Mouse (Mus musculus) intestine, embryonic 15.5 days (tissue): Measurements from ENCODE around the gene Nme3. TPM values are rescaled to one million over a fixed set of nuclear protein-coding genes. Genes with fewer than 3 reads are reported as not detected.
A peak's percentile ranks its signal among the peaks of the same experiment; 100 is the strongest.
"Not testable (repeated sequence)": the region's sequence is repeated elsewhere in the genome, so short reads cannot be mapped to it uniquely, and the experiment has no call there.

Experiments used
- ATAC-seq: fragments of 200-750 bp; cut with Nextera tagmentation; 2 replicates; pipeline ENCODE4 v1.8.0; 2017; ENCODE audit warnings: moderate TSS enrichment, moderate library complexity
- H3K27ac ChIP-seq: fragments of 300-500 bp; sonication (generic); 2 replicates; pipeline ENCODE4 v1.5.1; 2015; ENCODE audit warnings: mild to moderate bottlenecking, inconsistent platforms
- H3K27me3 ChIP-seq: fragments of 300-500 bp; sonication (generic); replicated peaks from 2 replicates; pipeline ENCODE4 v1.6.1; 2015; ENCODE audit warnings: inconsistent platforms
- H3K36me3 ChIP-seq: fragments of 300-500 bp; sonication (generic); 2 replicates; pipeline ENCODE4 v1.6.1; 2015; ENCODE audit warnings: inconsistent platforms
- H3K4me1 ChIP-seq: fragments of 300-500 bp; sonication (generic); replicated peaks from 2 replicates; pipeline ENCODE4 v1.6.1; 2015; ENCODE audit warnings: inconsistent platforms
- H3K4me2 ChIP-seq: fragments of 300-500 bp; sonication (generic); replicated peaks from 2 replicates; pipeline ENCODE4 v1.6.1; 2015; ENCODE audit warnings: mild to moderate bottlenecking, inconsistent platforms
- H3K4me3 ChIP-seq: fragments of 300-500 bp; sonication (generic); replicated peaks from 2 replicates; pipeline ENCODE4 v1.5.1; 2015; ENCODE audit warnings: inconsistent platforms
- H3K9ac ChIP-seq: fragments of 300-500 bp; sonication (generic); 2 replicates; pipeline ENCODE4 v1.6.1; 2015; ENCODE audit warnings: inconsistent platforms
- H3K9me3 ChIP-seq: fragments of 300-500 bp; sonication (generic); 2 replicates; pipeline ENCODE4 v1.6.1; 2016; ENCODE audit warnings: inconsistent platforms
- WGBS: fragments of 180-500 bp; shearing (Covaris S2); methylation state at CpG from one replicate; pipeline ENCODE4 v1.1.7; 2015; 5-methylcytosine and 5-hydroxymethylcytosine counted together
- polyA plus RNA-seq: library from polyadenylated mRNA; unstranded; fragments of >200 nt; fragmentation: Nextera tagmentation; extraction: Ambion mirVana; gene quantifications from 2 replicates; pipeline ENCODE4 v1.2.1, GENCODE M21; 2015

Gene Nme3
- polyA plus RNA-seq, 1 experiment from 2014 or later, result 71.7 TPM

GRCm38 (mm10) chr17:24923246-24923645 lies 26.9 kb downstream of the Nme3 start:
- WGBS, result 86% methylated on average over 1 of the region's 1 CpGs
- no peaks in the 10 kb centered on the region for H3K9me3 ChIP-seq
- no peak overlapping the region for H3K4me2 ChIP-seq
- H3K4me1 ChIP-seq, result no peaks in the 10 kb centered on the region
- no peak for ATAC-seq
- H3K27me3 ChIP-seq, result no peaks in the 10 kb centered on the region
- peaks cover 60% of the 10 kb centered on the region for H3K36me3 ChIP-seq
- no peak overlapping the region for H3K9ac ChIP-seq
- no peak overlapping the region for H3K27ac ChIP-seq
- H3K4me3 ChIP-seq, result no peak overlapping the region

- Histone ChIP-seq H3K9ac (no peak overlapping the region), H3K27me3 (no peaks in the 10 kb centered on the region), H3K9me3 (no peaks in the 10 kb centered on the region), H3K27ac (no peak overlapping the region), H3K36me3 (peaks cover 16% of the 10 kb centered on the region; the same call in 1 of the 2 replicates), H3K4me1 (no peaks in the 10 kb centered on the region), H3K4me2 (no peak overlapping the region), H3K4me3 (no peak overlapping the region)
- ATAC-seq, result no peak
- WGBS, result 77% methylated on average over 1 of the region's 1 CpGs
Measured at GRCm38 (mm10) chr17:24929506-24929905, 33.2 kb downstream of the Nme3 start.

- Histone ChIP-seq H3K4me2 (no peak overlapping the region), H3K36me3 (0 out of 2 replicates have a peak, but pooled peaks cover 6% of the 10 kb centered on the region), H3K9me3 (no peaks in the 10 kb centered on the region), H3K9ac (no peak overlapping the region), H3K4me3 (no peak overlapping the region), H3K4me1 (peaks cover 13% of the 10 kb centered on the region), H3K27ac (no peak overlapping the region), H3K27me3 (no peaks in the 10 kb centered on the region)
- WGBS, result 93% methylated on average over 4 of the region's 4 CpGs
- ATAC-seq, result no peak
Measured at GRCm38 (mm10) chr17:24932431-24932830, 36.1 kb downstream of the Nme3 start.

GRCm38 (mm10) chr17:24933163-24933562 lies 36.9 kb downstream of the Nme3 start:
- no peak for ATAC-seq
- WGBS, result 76% methylated on average over 4 of the region's 4 CpGs
- no peak overlapping the region for H3K27ac ChIP-seq
- peaks cover 13% of the 10 kb centered on the region for H3K4me1 ChIP-seq
- no peaks in the 10 kb centered on the region for H3K27me3 ChIP-seq
- no peak overlapping the region for H3K4me3 ChIP-seq
- H3K9ac ChIP-seq, result no peak overlapping the region
- no peak overlapping the region for H3K4me2 ChIP-seq
- 0 out of 2 replicates have a peak, but pooled peaks cover 3% of the 10 kb centered on the region for H3K36me3 ChIP-seq
- no peaks in the 10 kb centered on the region for H3K9me3 ChIP-seq

- Histone ChIP-seq H3K27me3 (no peaks in the 10 kb centered on the region), H3K9ac (peak overlapping the region; percentile 90; the same call in 1 of the 2 replicates), H3K4me3 (peak overlapping the region; percentile 99; the same call in 1 of the 2 replicates), H3K4me1 (peaks cover 13% of the 10 kb centered on the region), H3K36me3 (no peaks in the 10 kb centered on the region), H3K27ac (no peak overlapping the region), H3K9me3 (no peaks in the 10 kb centered on the region), H3K4me2 (peak overlapping the region; percentile 81)
- 66% methylated on average over 4 of the region's 4 CpGs for WGBS
- no peak for ATAC-seq
Measured at GRCm38 (mm10) chr17:24934926-24935325, 38.6 kb downstream of the Nme3 start.

- Histone ChIP-seq H3K4me3 (peak overlapping the region; percentile 99), H3K9me3 (no peaks in the 10 kb centered on the region), H3K4me1 (peaks cover 13% of the 10 kb centered on the region), H3K27me3 (no peaks in the 10 kb centered on the region), H3K27ac (no peak overlapping the region), H3K9ac (peak overlapping the region; percentile 90), H3K36me3 (no peaks in the 10 kb centered on the region), H3K4me2 (peak overlapping the region; percentile 81)
- no peak for ATAC-seq
Measured at GRCm38 (mm10) chr17:24935666-24936065, 39.4 kb downstream of the Nme3 start.

GRCm38 (mm10) chr17:24936259-24937237 lies 40.2 kb downstream of the Nme3 start, which contains the start of gene Mapk8ip3:
TSS of gene Mapk8ip3 (minus strand) at chr17:24936977.
- Histone ChIP-seq H3K4me3 (peak within 1 kb of the TSS; percentile 99), H3K27ac (peak within 1 kb of the TSS; percentile 67), H3K36me3 (no peaks in the 10 kb centered on the region), H3K4me1 (peaks cover 13% of the 10 kb centered on the region), H3K27me3 (no peaks in the 10 kb centered on the region), H3K4me2 (peak within 1 kb of the TSS; percentile 81), H3K9me3 (no peaks in the 10 kb centered on the region), H3K9ac (peak within 1 kb of the TSS; percentile 90)
- under 1% methylated on average over 78 of the region's 78 CpGs for WGBS
- ATAC-seq, result peak; percentile 98

GRCm38 (mm10) chr17:24937266-24937665 lies 41.0 kb downstream of the Nme3 start:
- H3K36me3 ChIP-seq, result no peaks in the 10 kb centered on the region
- H3K27me3 ChIP-seq, result no peaks in the 10 kb centered on the region
- ATAC-seq, result no peak
- 44% methylated on average over 6 of the region's 6 CpGs for WGBS
- peak overlapping the region; percentile 67; the same call in 1 of the 2 replicates for H3K27ac ChIP-seq
- H3K9me3 ChIP-seq, result no peaks in the 10 kb centered on the region
- peaks cover 13% of the 10 kb centered on the region for H3K4me1 ChIP-seq
- peak overlapping the region; percentile 99 for H3K4me3 ChIP-seq
- H3K4me2 ChIP-seq, result peak overlapping the region; percentile 81
- H3K9ac ChIP-seq, result peak overlapping the region; percentile 53

- H3K36me3 ChIP-seq, result peaks cover 16% of the 10 kb centered on the region
- H3K4me2 ChIP-seq, H3K9me3 ChIP-seq, H3K27me3 ChIP-seq, ATAC-seq, H3K27ac ChIP-seq, H3K9ac ChIP-seq, H3K4me1 ChIP-seq, H3K4me3 ChIP-seq: not testable (repeated sequence)
- WGBS, result 10% methylated on average over 2 of the region's 2 CpGs
Measured at GRCm38 (mm10) chr17:24942453-24942852, 46.2 kb downstream of the Nme3 start.

- Histone ChIP-seq H3K4me1 (no peaks in the 10 kb centered on the region), H3K9ac (no peak overlapping the region), H3K4me2 (no peak overlapping the region), H3K4me3 (no peak overlapping the region), H3K9me3 (no peaks in the 10 kb centered on the region), H3K36me3 (peaks cover 19% of the 10 kb centered on the region), H3K27me3 (no peaks in the 10 kb centered on the region), H3K27ac (no peak overlapping the region)
- ATAC-seq, result no peak
- 92% methylated on average over 7 of the region's 7 CpGs for WGBS
Measured at GRCm38 (mm10) chr17:24943036-24943435, 46.7 kb downstream of the Nme3 start.

- not testable (repeated sequence) for H3K27ac ChIP-seq, ATAC-seq, H3K9me3 ChIP-seq, H3K27me3 ChIP-seq, H3K4me3 ChIP-seq, H3K4me1 ChIP-seq, H3K9ac ChIP-seq, H3K4me2 ChIP-seq
- H3K36me3 ChIP-seq, result peaks cover 19% of the 10 kb centered on the region
- 77% methylated on average over 1 of the region's 1 CpGs for WGBS
Measured at GRCm38 (mm10) chr17:24943589-24943988, 47.3 kb downstream of the Nme3 start.
